Mouse (Mus musculus) liver, embryonic 12.5 days (tissue): Measurements from ENCODE around the gene Prkcb. TPM values are rescaled to one million over a fixed set of nuclear protein-coding genes. Genes with fewer than 3 reads are reported as not detected.

Experiments
- ATAC-seq: fragments of 200-750 bp; cut with Nextera tagmentation; 2 replicates; pipeline ENCODE4 v1.8.0; 2017; ENCODE audit warnings: moderate number of reproducible peaks, mild to moderate bottlenecking, moderate library complexity
- H3K27ac ChIP-seq: fragments of 300-500 bp; sonication (generic); 2 replicates; pipeline ENCODE4 v1.5.1; 2016; ENCODE audit warnings: mild to moderate bottlenecking
- H3K27me3 ChIP-seq: fragments of 300-500 bp; sonication (generic); replicated peaks from 2 replicates; pipeline ENCODE4 v1.6.1; 2016; ENCODE audit warnings: mild to moderate bottlenecking, moderate library complexity
- H3K36me3 ChIP-seq: fragments of 300-500 bp; sonication (generic); 2 replicates; pipeline ENCODE4 v1.6.1; 2016; ENCODE audit warnings: mild to moderate bottlenecking, moderate library complexity
- H3K4me1 ChIP-seq: fragments of 300-500 bp; sonication (generic); 2 replicates; pipeline ENCODE4 v1.6.1; 2016
- H3K4me2 ChIP-seq: fragments of 300-500 bp; sonication (generic); 2 replicates; pipeline ENCODE4 v1.6.1; 2016; ENCODE audit warnings: mild to moderate bottlenecking, moderate library complexity
- H3K4me3 ChIP-seq: fragments of 300-500 bp; sonication (generic); 2 replicates; pipeline ENCODE4 v1.5.1; 2016; ENCODE audit warnings: mild to moderate bottlenecking, moderate library complexity
- H3K9ac ChIP-seq: fragments of 300-500 bp; sonication (generic); 2 replicates; pipeline ENCODE4 v1.6.1; 2016; ENCODE audit warnings: mild to moderate bottlenecking, moderate library complexity
- H3K9me3 ChIP-seq: fragments of 300-500 bp; sonication (generic); replicated peaks from 2 replicates; pipeline ENCODE4 v1.6.1; 2016; ENCODE audit warnings: mild to moderate bottlenecking, moderate library complexity
- WGBS: fragments of 180-500 bp; shearing (Covaris S2); methylation state at CpG from one replicate; pipeline ENCODE4 v1.1.7; 2016; ENCODE audit not compliant: insufficient replicate concordance; 5-methylcytosine and 5-hydroxymethylcytosine counted together
- polyA plus RNA-seq: library from polyadenylated mRNA; unstranded; fragments of >200 nt; fragmentation: Nextera tagmentation; extraction: Ambion mirVana; gene quantifications from 2 replicates; pipeline ENCODE4 v1.2.1, GENCODE M21; 2016

Gene Prkcb
- polyA plus RNA-seq, 1 experiment from 2014 or later = 2.3 TPM

- Histone ChIP-seq H3K4me3 (no peak overlapping the region), H3K9ac (no peak overlapping the region), H3K4me1 (no peaks in the 10 kb centered on the region), H3K27ac (no peak overlapping the region), H3K27me3 (no peaks in the 10 kb centered on the region), H3K4me2 (no peak overlapping the region), H3K36me3 (no peaks in the 10 kb centered on the region), H3K9me3 (no peaks in the 10 kb centered on the region)
- no peak for ATAC-seq
- WGBS = 54% methylated on average over 3 of the region's 3 CpGs
Observed at GRCm38 (mm10) chr7:122418551-122418950, 130.0 kb downstream of the Prkcb start.

- 48% methylated on average over 4 of the region's 4 CpGs for WGBS
- ATAC-seq = no peak
- H3K4me3 ChIP-seq = no peak overlapping the region
- no peak overlapping the region for H3K27ac ChIP-seq
- no peaks in the 10 kb centered on the region for H3K36me3 ChIP-seq
- H3K4me1 ChIP-seq = no peaks in the 10 kb centered on the region
- no peak overlapping the region for H3K9ac ChIP-seq
- H3K27me3 ChIP-seq = no peaks in the 10 kb centered on the region
- H3K9me3 ChIP-seq = no peaks in the 10 kb centered on the region
- H3K4me2 ChIP-seq = no peak overlapping the region
Observed at GRCm38 (mm10) chr7:122423816-122424215, 135.3 kb downstream of the Prkcb start.

GRCm38 (mm10) chr7:122429134-122429533 is 140.6 kb downstream of the Prkcb start:
- Histone ChIP-seq H3K27me3 (no peaks in the 10 kb centered on the region), H3K9ac (no peak overlapping the region), H3K4me2 (no peak overlapping the region), H3K9me3 (no peaks in the 10 kb centered on the region), H3K36me3 (no peaks in the 10 kb centered on the region), H3K4me1 (no peaks in the 10 kb centered on the region), H3K27ac (no peak overlapping the region), H3K4me3 (no peak overlapping the region)
- WGBS = 62% methylated on average over 5 of the region's 5 CpGs
- ATAC-seq = no peak

DNA sequence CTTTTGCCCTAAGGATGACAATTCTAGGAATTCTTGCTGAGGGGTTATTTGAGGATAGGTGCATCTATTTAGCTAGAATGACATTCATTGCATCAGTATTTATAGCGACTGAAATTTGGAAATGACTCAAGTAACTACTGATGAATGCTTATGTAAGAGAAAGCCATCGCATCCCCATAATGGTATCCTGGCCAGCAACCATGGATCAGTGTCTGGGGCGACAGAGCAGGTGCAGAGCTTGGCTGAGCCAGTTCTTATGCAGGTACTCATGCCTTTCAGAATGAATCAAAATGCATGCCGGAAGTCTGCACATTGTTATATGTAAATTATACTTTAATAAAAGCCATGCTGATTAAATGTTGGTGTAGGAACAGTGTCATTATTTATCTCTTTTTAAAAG is 143.8 kb downstream of the Prkcb start:
- Histone ChIP-seq H3K27ac (no peak overlapping the region), H3K9ac (no peak overlapping the region), H3K27me3 (no peaks in the 10 kb centered on the region), H3K4me1 (no peaks in the 10 kb centered on the region), H3K4me3 (no peak overlapping the region), H3K4me2 (no peak overlapping the region), H3K9me3 (no peaks in the 10 kb centered on the region), H3K36me3 (no peaks in the 10 kb centered on the region)
- ATAC-seq = no peak
- 64% methylated on average over 4 of the region's 4 CpGs for WGBS

DNA sequence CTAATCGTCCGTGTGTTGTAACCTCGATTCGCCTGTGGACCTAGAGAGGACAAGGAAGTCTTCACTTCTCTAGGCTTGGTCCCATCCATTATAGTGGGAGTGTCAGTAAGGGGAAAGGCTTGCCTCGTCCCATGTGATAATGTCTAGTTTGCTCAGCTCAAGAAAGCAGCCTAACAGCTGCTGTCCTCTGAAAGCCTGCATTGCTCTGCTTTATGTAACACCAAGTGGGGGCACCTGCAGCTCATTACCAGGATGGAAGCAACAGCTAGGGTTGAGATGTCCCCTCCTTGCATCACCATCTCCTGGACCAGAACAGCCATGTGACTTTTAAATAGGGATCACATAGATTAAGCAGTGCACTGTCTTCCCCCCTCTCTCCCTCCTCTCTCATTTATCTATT is 144.8 kb downstream of the Prkcb start:
- Histone ChIP-seq H3K27ac (no peak overlapping the region), H3K4me2 (no peak overlapping the region), H3K4me3 (no peak overlapping the region), H3K36me3 (no peaks in the 10 kb centered on the region), H3K9me3 (no peaks in the 10 kb centered on the region), H3K27me3 (no peaks in the 10 kb centered on the region), H3K4me1 (no peaks in the 10 kb centered on the region), H3K9ac (no peak overlapping the region)
- 64% methylated on average over 5 of the region's 5 CpGs for WGBS
- no peak for ATAC-seq

DNA sequence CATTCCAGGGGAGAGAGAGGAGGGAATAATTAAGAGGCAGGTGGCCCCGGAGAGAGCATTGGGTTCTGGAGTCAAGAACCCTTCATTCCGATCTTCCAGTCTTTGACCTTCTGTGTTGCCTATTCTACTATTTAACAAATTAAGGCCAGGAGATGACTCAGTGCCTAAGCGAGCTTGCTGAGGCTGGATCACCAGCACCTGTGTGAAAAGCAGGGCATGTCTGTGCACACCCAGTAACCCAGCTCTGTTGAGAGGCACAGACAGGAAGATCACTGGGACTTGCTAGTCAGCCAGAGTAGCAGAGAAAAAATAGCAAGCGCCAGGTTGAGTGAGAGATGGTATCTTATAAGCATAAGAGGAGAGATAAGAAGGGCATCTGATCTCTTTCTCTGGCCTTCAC is 146.4 kb downstream of the Prkcb start:
- Histone ChIP-seq H3K4me1 (no peaks in the 10 kb centered on the region), H3K4me3 (no peak overlapping the region), H3K9me3 (no peaks in the 10 kb centered on the region), H3K27me3 (no peaks in the 10 kb centered on the region), H3K9ac (no peak overlapping the region), H3K36me3 (no peaks in the 10 kb centered on the region), H3K27ac (no peak overlapping the region), H3K4me2 (no peak overlapping the region)
- 59% methylated on average over 4 of the region's 4 CpGs for WGBS
- ATAC-seq = no peak

DNA sequence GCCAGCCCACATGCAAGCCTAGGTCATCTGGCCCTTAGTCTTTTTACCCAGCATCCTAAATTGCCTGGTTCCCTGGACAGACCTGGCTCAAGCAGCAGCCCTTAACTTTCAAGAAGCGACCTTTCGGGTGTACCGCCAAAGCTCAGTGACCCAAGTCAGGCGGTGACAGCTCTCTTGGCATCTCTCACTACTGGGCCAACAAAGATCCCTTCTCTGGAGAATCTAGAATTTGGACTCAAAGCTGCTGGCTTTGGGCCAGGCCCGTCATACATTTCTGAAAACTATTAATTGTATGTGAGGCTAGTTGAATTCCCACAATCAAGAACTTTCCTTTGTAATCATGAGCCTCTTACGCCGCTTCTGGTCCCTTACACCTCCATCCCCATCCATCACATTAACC is 147.0 kb downstream of the Prkcb start:
- Histone ChIP-seq H3K4me3 (no peak overlapping the region), H3K9me3 (no peaks in the 10 kb centered on the region), H3K27me3 (no peaks in the 10 kb centered on the region), H3K4me1 (no peaks in the 10 kb centered on the region), H3K27ac (no peak overlapping the region), H3K9ac (no peak overlapping the region), H3K4me2 (no peak overlapping the region), H3K36me3 (no peaks in the 10 kb centered on the region)
- 80% methylated on average over 7 of the region's 7 CpGs for WGBS
- no peak for ATAC-seq

GRCm38 (mm10) chr7:122437390-122437789 is 148.8 kb downstream of the Prkcb start:
- H3K9me3 ChIP-seq = no peaks in the 10 kb centered on the region
- H3K27ac ChIP-seq = no peak overlapping the region
- no peak for ATAC-seq
- H3K27me3 ChIP-seq = no peaks in the 10 kb centered on the region
- H3K4me3 ChIP-seq = no peak overlapping the region
- H3K9ac ChIP-seq = no peak overlapping the region
- no peaks in the 10 kb centered on the region for H3K4me1 ChIP-seq
- WGBS = 66% methylated on average over 1 of the region's 1 CpGs
- no peaks in the 10 kb centered on the region for H3K36me3 ChIP-seq
- no peak overlapping the region for H3K4me2 ChIP-seq

GRCm38 (mm10) chr7:122445056-122445455 is 156.5 kb downstream of the Prkcb start:
- 42% methylated on average over 6 of the region's 6 CpGs for WGBS

GRCm38 (mm10) chr7:122452671-122453070 is 164.1 kb downstream of the Prkcb start:
- no peaks in the 10 kb centered on the region for H3K9me3 ChIP-seq
- no peak for ATAC-seq
- no peaks in the 10 kb centered on the region for H3K27me3 ChIP-seq
- no peak overlapping the region for H3K4me2 ChIP-seq
- H3K36me3 ChIP-seq = no peaks in the 10 kb centered on the region
- H3K27ac ChIP-seq = no peak overlapping the region
- H3K9ac ChIP-seq = no peak overlapping the region
- 64% methylated on average over 8 of the region's 8 CpGs for WGBS
- no peak overlapping the region for H3K4me3 ChIP-seq
- no peaks in the 10 kb centered on the region for H3K4me1 ChIP-seq

More at GRCm38 (mm10) chr7:122445056-122445455, 156.5 kb downstream of the Prkcb start:
- Histone ChIP-seq H3K36me3 (no peaks in the 10 kb centered on the region), H3K27ac (no peak overlapping the region), H3K4me1 (no peaks in the 10 kb centered on the region), H3K4me2 (no peak overlapping the region), H3K9me3 (no peaks in the 10 kb centered on the region), H3K9ac (no peak overlapping the region), H3K27me3 (no peaks in the 10 kb centered on the region), H3K4me3 (no peak overlapping the region)
- no peak for ATAC-seq

DNA sequence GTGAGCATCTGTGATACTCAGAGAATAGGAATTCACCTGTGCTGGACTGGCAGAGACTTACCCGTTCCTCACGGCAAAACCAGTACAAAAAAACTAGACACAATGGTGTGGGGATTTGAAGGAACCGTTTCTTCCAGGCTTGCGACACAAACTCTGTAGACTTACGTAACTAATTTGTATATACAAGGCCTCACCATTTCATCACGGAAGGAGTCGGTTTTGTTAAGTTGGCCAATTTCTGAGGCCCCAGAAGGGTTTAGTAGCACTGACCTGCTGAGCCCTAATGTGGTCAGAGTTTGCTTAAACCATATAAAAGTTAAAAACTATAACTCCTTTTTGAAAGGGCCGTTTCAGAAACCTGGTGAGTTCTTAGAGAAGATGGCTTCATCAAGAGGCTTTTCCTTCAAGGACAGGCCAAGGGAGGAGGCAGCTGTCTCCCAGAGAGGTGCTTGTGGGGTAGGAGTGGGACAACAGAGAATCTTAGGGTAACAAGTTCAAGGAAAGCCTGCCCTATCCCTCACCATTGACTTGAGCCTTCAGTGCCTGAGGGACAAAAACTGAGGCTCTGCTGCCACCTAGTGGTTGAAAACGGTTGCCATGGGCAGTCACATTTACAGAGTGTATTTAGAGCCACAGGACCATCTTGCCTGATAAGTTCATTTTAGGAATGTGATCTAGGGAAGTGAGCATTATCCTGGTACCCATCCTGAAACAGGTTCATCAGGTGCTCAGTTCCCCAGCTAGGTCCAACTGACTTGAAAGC is 170.8 kb downstream of the Prkcb start:
- WGBS = 58% methylated on average over 9 of the region's 9 CpGs
- Histone ChIP-seq H3K27ac (no peak overlapping the region), H3K4me3 (no peak overlapping the region), H3K36me3 (no peaks in the 10 kb centered on the region), H3K9ac (no peak overlapping the region), H3K4me1 (no peaks in the 10 kb centered on the region), H3K27me3 (no peaks in the 10 kb centered on the region), H3K4me2 (no peak overlapping the region), H3K9me3 (no peaks in the 10 kb centered on the region)
- ATAC-seq = 0 out of 2 replicates have a peak, but pooled peaks have one; percentile 27

GRCm38 (mm10) chr7:122460020-122460419 is 171.5 kb downstream of the Prkcb start:
- Histone ChIP-seq H3K36me3 (no peaks in the 10 kb centered on the region), H3K4me1 (no peaks in the 10 kb centered on the region), H3K27me3 (no peaks in the 10 kb centered on the region), H3K9me3 (no peaks in the 10 kb centered on the region), H3K4me3 (no peak overlapping the region), H3K4me2 (no peak overlapping the region), H3K27ac (no peak overlapping the region), H3K9ac (no peak overlapping the region)
- no peak for ATAC-seq
- 37% methylated on average over 2 of the region's 2 CpGs for WGBS
